Mouse (Mus musculus): ENCODE data around the gene Myo18b. TPM values are rescaled to one million over a fixed set of nuclear protein-coding genes. Genes with fewer than 3 reads are reported as not detected.

Gene Myo18b
- polyA plus RNA-seq, 1 experiment from 2014 or later: 0.10 TPM

DNA sequence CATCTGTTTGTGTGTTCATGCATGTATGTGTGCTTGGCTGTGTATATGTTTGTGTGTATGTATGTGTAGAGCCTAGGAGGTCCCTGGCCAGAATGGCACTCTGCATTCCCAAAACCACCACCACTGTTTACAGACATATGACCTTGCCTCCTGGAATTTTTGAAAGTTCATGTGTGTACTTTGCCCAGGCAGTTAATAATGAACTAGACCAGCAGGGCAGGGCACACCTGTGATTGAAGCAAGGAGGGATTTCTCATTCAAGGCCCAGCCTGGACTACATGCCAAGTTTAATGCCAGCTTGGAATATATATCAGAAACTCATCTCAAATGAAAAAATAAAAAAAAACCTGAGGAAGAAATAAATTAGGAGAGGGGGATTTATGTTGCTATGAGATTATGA lies 25.8 kb upstream of the Myo18b start:
- Histone ChIP-seq H3K36me3 (replicated peaks) (no peaks in the 10 kb centered on the region), H3K27me3 (ENCODE audit: poor library complexity, severe bottlenecking) (no peaks in the 10 kb centered on the region), H3K4me3 (no peak overlapping the region), H3K4me1 (no peaks in the 10 kb centered on the region), H3K9me3 (no peaks in the 10 kb centered on the region), H3K27ac (no peak overlapping the region)
- no peak for DNase-seq (ENCODE audit: extremely low spot score, low spot score)

DNA sequence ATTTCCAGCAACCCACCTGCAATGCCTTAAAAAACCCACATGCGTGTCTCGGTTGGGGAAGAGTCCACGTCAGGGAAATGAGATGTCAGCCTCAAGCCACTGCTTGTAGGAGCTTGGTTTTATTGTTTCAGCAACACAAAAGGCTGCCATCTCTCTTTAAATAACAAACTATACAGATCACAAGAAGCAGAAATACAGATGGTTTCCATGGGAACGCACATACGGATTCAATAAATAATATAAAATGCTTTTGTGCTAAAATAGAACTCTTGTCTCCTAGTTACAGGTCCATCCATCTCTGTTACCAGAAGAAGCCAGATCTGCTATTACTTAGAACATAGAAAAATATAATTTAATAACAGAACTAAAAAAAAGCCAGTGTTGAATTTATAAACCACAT lies 14.2 kb upstream of the Myo18b start:
- no peak for DNase-seq (ENCODE audit: extremely low spot score, low spot score)
- H3K27me3 ChIP-seq (ENCODE audit: poor library complexity, severe bottlenecking): no peaks in the 10 kb centered on the region
- no peaks in the 10 kb centered on the region for H3K9me3 ChIP-seq
- no peak overlapping the region for H3K27ac ChIP-seq
- H3K36me3 ChIP-seq (replicated peaks): no peaks in the 10 kb centered on the region
- peaks cover 7% of the 10 kb centered on the region; the same call in 1 of the 2 replicates for H3K4me1 ChIP-seq
- 90% methylated on average over 5 of the region's 5 CpGs for WGBS
- no peak overlapping the region for H3K4me3 ChIP-seq

DNA sequence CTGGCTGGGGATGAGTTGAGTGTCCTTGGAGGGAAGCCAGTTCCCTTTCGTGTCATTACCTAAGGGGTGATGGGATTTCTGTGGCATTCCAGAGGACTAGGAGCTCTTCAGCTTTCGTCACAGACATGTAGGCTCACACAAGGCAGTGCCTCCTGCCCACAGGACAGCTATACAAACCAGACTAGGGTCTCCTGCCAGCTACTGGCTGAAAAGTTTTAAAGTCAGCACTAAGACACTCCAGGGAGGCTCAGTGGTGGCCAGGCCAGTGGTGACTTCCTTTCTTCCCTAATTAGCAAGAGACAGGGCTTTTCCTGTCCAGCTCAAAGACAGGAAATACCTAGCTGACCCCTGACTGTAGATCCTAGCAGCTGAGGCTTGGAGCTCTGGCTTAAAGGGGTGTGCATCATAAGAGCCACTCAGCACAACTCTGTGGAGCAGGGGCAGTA lies 12.0 kb upstream of the Myo18b start:
- H3K4me3 ChIP-seq: no peak overlapping the region
- H3K4me1 ChIP-seq: peaks cover 7% of the 10 kb centered on the region; the same call in 1 of the 2 replicates
- H3K27me3 ChIP-seq (ENCODE audit: poor library complexity, severe bottlenecking): no peaks in the 10 kb centered on the region
- no peaks in the 10 kb centered on the region for H3K36me3 ChIP-seq (replicated peaks)
- 70% methylated on average over 2 of the region's 2 CpGs for WGBS
- H3K9me3 ChIP-seq: 0 out of 2 replicates have a peak, but pooled peaks cover 3% of the 10 kb centered on the region
- H3K27ac ChIP-seq: no peak overlapping the region
- DNase-seq (ENCODE audit: extremely low spot score, low spot score): no peak

DNA sequence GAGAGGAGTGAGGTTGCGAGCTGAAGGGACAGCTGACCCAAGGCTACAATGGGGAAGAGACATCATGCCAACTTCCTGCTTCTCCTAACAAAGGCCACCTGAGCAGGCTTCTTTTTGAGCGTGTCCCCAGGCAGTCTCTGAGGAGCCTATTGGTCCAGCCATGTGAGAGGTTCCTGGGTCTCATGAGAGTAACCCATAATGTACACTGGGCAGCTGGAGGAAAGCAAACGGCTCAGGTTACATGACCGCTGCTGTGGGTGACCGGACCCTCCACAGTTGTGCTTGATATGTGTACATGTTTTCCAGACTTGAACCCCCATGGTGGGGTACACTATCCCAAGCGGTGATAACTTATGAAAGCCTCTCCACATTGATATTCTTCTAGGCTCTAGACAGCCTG lies 11.3 kb upstream of the Myo18b start:
- no peak for DNase-seq (ENCODE audit: extremely low spot score, low spot score)
- no peak overlapping the region for H3K4me3 ChIP-seq

DNA sequence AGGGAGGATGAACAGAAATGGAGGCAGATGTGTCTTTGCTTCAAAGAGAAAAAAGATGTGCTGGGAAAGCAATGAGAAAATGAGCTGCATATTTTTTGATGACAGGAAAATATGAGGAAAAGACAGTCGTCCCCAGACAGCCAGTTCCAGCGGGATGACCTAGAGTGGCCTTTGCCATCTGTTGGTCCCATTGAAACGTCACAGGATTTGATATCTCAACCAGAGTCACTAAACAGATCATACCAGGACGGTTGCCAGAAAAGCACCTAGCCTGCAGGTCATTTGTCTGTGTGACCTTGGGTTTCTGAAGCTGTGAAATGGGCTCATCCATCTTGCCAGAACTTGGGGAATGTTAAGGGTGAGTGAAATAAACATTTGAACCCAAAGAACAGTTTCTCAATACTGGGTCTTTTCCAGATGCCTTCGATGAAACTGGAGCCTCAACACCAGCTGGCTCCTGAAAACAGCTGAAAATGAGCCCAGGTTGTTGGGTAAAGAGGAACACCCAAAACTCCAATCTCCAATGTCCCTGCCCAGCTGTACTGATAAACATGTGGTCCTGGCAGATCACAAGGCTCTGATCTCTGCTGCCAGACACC lies 2.6 kb downstream of the Myo18b start:
- no peak for DNase-seq (ENCODE audit: extremely low spot score, low spot score)
- no peaks in the 10 kb centered on the region for H3K36me3 ChIP-seq (replicated peaks)
- no peak overlapping the region for H3K4me3 ChIP-seq
- H3K27ac ChIP-seq: no peak overlapping the region
- WGBS: 83% methylated on average over 5 of the region's 5 CpGs
- H3K9me3 ChIP-seq: no peaks in the 10 kb centered on the region
- no peaks in the 10 kb centered on the region for H3K27me3 ChIP-seq (ENCODE audit: poor library complexity, severe bottlenecking)
- peaks cover 14% of the 10 kb centered on the region for H3K4me1 ChIP-seq

More for the DNA sequence above, 11.3 kb upstream of the Myo18b start:
- Histone ChIP-seq H3K36me3 (replicated peaks) (no peaks in the 10 kb centered on the region), H3K4me1 (peaks cover 7% of the 10 kb centered on the region; the same call in 1 of the 2 replicates), H3K9me3 (0 out of 2 replicates have a peak, but pooled peaks cover 3% of the 10 kb centered on the region), H3K27me3 (ENCODE audit: poor library complexity, severe bottlenecking) (no peaks in the 10 kb centered on the region), H3K27ac (no peak overlapping the region)
- 79% methylated on average over 6 of the region's 6 CpGs for WGBS

DNA sequence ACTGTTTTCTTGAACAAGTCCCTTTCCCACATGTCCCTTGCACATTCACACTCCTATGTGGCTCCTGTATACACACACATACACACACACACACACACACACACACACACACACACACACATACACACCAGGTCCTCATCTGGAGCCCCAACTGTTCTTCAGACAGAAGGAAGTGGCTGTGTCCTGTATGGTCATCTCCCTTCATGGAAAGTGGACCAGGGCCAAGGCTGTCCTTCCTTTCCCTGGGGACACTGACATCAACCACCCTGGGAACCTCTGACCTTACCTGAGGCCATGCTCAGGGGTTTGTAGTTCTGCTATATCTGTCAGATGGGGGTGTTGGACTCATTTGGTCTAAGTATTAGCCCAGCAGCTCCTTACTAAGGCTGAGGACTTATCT lies 3.8 kb downstream of the Myo18b start:
- no peaks in the 10 kb centered on the region for H3K27me3 ChIP-seq (ENCODE audit: poor library complexity, severe bottlenecking)
- no peaks in the 10 kb centered on the region for H3K36me3 ChIP-seq (replicated peaks)
- H3K27ac ChIP-seq: no peak overlapping the region
- H3K9me3 ChIP-seq: no peaks in the 10 kb centered on the region
- DNase-seq (ENCODE audit: extremely low spot score, low spot score): no peak
- peaks cover 14% of the 10 kb centered on the region for H3K4me1 ChIP-seq
- H3K4me3 ChIP-seq: no peak overlapping the region

DNA sequence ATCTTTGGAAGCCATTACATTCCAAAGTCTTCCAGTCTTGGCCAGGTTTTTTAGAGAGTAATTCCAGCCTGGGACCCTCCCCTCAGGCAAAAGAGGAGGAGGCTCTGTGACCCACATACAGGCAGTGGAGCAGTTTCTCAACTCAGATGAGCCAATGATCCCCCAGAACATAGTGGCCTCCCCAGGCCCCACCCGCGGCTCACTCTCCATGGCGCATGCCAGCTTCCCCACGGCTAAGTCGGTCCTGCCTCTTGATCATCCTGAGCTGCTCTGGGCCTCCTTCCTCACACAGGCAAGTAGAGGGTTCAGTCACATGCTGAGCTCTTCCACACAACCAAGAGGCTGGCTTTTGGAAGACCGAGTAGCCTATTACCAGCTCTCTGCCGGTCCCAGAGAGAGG lies 7.5 kb downstream of the Myo18b start:
- Histone ChIP-seq H3K27me3 (ENCODE audit: poor library complexity, severe bottlenecking) (no peaks in the 10 kb centered on the region), H3K9me3 (no peaks in the 10 kb centered on the region), H3K4me3 (no peak overlapping the region), H3K36me3 (replicated peaks) (no peaks in the 10 kb centered on the region), H3K27ac (no peak overlapping the region), H3K4me1 (peaks cover 13% of the 10 kb centered on the region; the same call in 1 of the 2 replicates)
- WGBS: 72% methylated on average over 7 of the region's 7 CpGs
- no peak for DNase-seq (ENCODE audit: extremely low spot score, low spot score)

DNA sequence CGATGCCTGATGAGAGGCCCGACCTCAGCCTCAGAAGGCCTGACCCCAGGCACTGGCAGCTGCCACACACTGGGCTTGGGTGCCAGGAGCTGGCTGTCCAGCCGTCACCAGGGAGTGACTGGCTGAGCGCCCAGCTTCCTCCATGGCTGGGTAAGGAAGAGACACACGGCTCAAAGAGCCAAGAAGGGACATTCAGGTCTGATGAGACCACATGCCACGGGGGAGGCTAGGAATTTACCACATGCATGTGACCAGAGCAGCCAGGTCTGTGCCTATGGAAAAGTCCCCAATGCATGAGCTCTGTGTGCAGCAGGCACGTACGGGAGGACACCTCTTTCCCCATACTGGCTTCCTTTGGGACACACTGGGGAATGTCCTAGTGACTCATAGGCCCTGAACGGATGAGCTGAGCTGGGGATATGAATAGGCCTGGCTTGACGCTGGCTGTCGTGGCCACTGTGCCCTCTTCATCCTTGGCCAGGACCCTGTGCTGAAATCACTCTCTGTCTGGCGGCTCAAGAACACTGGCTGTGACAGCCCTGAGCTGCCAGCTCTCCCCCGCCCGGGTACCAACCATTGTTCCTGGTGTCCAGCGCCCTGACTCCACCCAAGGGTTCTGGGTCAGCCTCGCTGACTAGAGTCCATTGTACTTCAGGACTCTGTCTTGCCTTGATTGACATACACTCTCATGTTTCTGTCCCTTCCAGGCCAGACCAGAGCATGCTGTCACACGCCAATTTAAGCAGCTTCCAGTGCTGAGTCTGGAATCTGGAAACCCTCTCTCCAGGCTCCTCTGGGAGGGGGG lies 9.3 kb downstream of the Myo18b start:
- 70% methylated on average over 17 of the region's 17 CpGs for WGBS
- Histone ChIP-seq H3K36me3 (replicated peaks) (no peaks in the 10 kb centered on the region), H3K4me1 (peaks cover 13% of the 10 kb centered on the region; the same call in 1 of the 2 replicates), H3K27ac (peak overlapping the region; percentile 37), H3K9me3 (no peaks in the 10 kb centered on the region), H3K4me3 (no peak overlapping the region), H3K27me3 (ENCODE audit: poor library complexity, severe bottlenecking) (no peaks in the 10 kb centered on the region)
- DNase-seq (ENCODE audit: extremely low spot score, low spot score): no peak

DNA sequence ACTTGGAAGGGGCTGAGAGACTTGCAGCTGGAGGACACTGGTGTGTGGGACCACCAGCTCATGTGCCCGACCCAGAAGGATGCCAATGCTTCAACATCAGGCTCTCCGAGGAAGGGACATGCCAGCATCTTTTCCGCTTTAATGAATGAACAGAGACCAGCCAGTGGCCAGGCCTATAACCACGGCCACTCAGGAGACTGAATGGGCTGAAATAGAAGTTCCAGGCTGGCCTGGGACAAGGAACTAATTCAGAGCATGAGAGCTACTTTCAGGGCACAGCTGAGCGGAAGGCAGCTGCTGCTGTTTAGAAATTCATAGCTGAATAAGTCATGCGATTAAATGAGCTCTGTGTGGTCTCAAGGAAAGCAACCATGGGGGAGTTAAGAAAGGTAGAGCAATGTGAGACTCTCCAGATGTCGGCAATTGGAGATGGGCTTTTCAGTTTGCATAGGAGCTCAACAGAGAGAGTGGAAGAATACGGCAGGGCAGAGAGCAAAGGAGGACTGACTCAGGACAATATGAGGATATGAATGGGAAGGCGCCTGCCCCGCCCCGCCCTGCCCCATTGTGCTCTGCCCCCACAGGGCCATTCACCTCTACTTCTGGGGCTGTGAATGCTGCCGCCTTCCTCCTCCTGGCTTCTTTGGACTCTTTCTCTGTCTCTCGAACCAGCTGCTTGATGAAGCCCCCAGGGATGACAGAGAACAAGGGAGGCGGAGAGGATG lies 18.6 kb downstream of the Myo18b start:
- Histone ChIP-seq H3K4me3 (no peak overlapping the region), H3K4me1 (peaks cover 12% of the 10 kb centered on the region), H3K27ac (peak overlapping the region; percentile 35; the same call in 1 of the 2 replicates), H3K9me3 (no peaks in the 10 kb centered on the region), H3K27me3 (ENCODE audit: poor library complexity, severe bottlenecking) (peaks cover 5% of the 10 kb centered on the region; the same call in 1 of the 2 replicates), H3K36me3 (replicated peaks) (no peaks in the 10 kb centered on the region)
- 62% methylated on average over 14 of the region's 14 CpGs for WGBS
- DNase-seq (ENCODE audit: extremely low spot score, low spot score): no peak

DNA sequence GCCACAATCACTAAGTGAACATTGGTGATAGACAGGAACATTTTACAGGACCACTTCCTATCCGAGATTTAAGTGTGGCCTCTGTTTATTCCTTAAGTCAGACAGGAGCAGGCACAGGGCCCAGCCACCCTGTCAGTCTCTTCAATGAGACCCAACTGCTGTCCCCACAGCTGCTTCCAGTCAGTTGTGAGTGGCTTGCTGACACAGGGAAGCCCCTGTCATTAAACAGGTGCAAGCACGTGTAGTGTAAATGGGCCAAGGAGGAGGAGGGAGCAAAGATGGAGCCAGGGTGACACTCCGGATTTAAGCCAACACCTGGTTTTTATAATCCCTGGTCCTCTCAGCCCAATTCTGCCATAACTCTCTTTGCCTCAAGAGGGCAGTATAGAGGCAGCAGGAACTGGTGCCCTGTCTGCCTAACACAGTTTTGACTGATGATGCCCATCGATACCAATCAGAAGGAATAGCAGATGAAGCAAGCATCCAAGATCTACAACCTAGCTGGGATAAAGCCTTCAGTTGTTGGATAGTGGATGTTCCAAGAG lies 19.2 kb downstream of the Myo18b start:
- no peak overlapping the region for H3K27ac ChIP-seq
- H3K4me3 ChIP-seq: no peak overlapping the region
- DNase-seq (ENCODE audit: extremely low spot score, low spot score): peak; percentile 34
- peaks cover 9% of the 10 kb centered on the region for H3K27me3 ChIP-seq (ENCODE audit: poor library complexity, severe bottlenecking)
- no peaks in the 10 kb centered on the region for H3K36me3 ChIP-seq (replicated peaks)
- WGBS: 47% methylated on average over 4 of the region's 4 CpGs
- no peaks in the 10 kb centered on the region for H3K9me3 ChIP-seq
- peaks cover 15% of the 10 kb centered on the region for H3K4me1 ChIP-seq

DNA sequence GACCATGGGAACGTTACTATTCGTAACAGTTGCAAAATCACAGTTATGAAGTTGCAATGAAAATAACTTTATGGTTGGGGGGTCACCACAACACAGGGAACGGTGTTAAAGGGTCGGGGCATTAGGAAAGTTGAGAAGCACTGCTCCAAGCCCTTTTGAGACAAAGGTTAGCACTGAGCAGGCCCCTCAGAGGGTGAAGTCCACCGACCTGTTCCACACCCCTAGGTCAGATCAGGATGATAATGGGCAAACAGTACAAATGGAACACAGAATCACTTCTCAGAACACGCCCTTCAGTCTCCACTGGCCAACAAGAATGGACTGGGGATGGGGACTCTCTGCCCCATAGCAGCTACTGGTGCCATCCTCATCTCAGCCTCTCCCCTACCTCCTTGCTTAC lies 23.2 kb downstream of the Myo18b start:
- 82% methylated on average over 6 of the region's 6 CpGs for WGBS
- peaks cover 24% of the 10 kb centered on the region for H3K27me3 ChIP-seq (ENCODE audit: poor library complexity, severe bottlenecking)
- H3K4me3 ChIP-seq: no peak overlapping the region

DNA sequence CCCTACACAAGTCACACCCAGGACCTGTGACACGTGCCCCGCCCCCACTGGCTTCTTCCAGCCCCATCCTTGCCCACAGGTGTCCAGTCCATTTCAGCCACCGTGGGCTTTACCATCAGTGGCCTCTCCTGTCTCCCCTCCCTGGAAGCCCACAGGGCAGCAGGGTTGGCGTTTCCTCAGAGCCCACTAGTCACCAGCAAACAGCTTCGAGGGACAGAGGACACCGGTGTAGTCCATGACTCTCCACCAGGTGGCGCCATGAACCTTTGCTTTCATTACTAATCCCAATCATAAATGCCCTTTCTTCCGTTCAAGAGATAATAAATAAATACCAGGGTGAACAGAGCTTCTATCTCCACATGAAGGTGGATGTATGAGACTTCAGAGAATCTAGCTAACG lies 25.4 kb downstream of the Myo18b start:
- 22% methylated on average over 9 of the region's 9 CpGs for WGBS
- Histone ChIP-seq H3K27ac (no peak overlapping the region), H3K27me3 (ENCODE audit: poor library complexity, severe bottlenecking) (peaks cover 24% of the 10 kb centered on the region)

More for the DNA sequence above, 23.2 kb downstream of the Myo18b start:
- Histone ChIP-seq H3K36me3 (replicated peaks) (no peaks in the 10 kb centered on the region), H3K27ac (no peak overlapping the region), H3K9me3 (no peaks in the 10 kb centered on the region), H3K4me1 (peaks cover 12% of the 10 kb centered on the region)
- DNase-seq (ENCODE audit: extremely low spot score, low spot score): no peak

More for the DNA sequence above, 25.4 kb downstream of the Myo18b start:
- H3K4me3 ChIP-seq: no peak overlapping the region
- no peaks in the 10 kb centered on the region for H3K9me3 ChIP-seq
- DNase-seq (ENCODE audit: extremely low spot score, low spot score): peak; percentile 74
- H3K36me3 ChIP-seq (replicated peaks): no peaks in the 10 kb centered on the region
- H3K4me1 ChIP-seq: peaks cover 3% of the 10 kb centered on the region; the same call in 1 of the 2 replicates
